Mouse (Mus musculus) heart, postnatal 0 days (tissue): ENCODE measurements around the gene Kif9. TPM values are rescaled to one million over a fixed set of nuclear protein-coding genes. Genes with fewer than 3 reads are reported as not detected.

ENCODE experiments used
- ATAC-seq: fragments of 200-750 bp; cut with Nextera tagmentation; 2 replicates; pipeline ENCODE4 v1.8.0; 2017; ENCODE audit warnings: low read depth, moderate number of reproducible peaks, moderate library complexity; ENCODE audit not compliant: insufficient read depth
- DNase-seq: peaks from one replicate; pipeline ENCODE4 v3.0.0-alpha.2; 2016; ENCODE audit warnings: low spot score
- H3K27ac ChIP-seq: fragments of 300-500 bp; sonication (generic); 2 replicates; pipeline ENCODE4 v1.5.1; 2014; ENCODE audit warnings: low read depth, mild to moderate bottlenecking
- H3K27me3 ChIP-seq: fragments of 300-500 bp; sonication (generic); 2 replicates; pipeline ENCODE4 v1.6.1; 2014; ENCODE audit warnings: low read length, mixed read lengths; ENCODE audit not compliant: control insufficient read depth, insufficient read depth
- H3K36me3 ChIP-seq: fragments of 300-500 bp; sonication (generic); replicated peaks from 2 replicates; pipeline ENCODE4 v1.6.1; 2014; ENCODE audit warnings: low read length, mixed read lengths; ENCODE audit not compliant: control insufficient read depth, insufficient read depth
- H3K4me1 ChIP-seq: fragments of 300-500 bp; sonication (generic); 2 replicates; pipeline ENCODE4 v1.6.1; 2014; ENCODE audit warnings: antibody characterized with exemption; ENCODE audit not compliant: control insufficient read depth, insufficient read depth
- H3K4me2 ChIP-seq: fragments of 300-500 bp; sonication (generic); 2 replicates; pipeline ENCODE4 v1.6.1; 2014; ENCODE audit warnings: low read depth, mild to moderate bottlenecking, low read length, moderate library complexity
- H3K4me3 ChIP-seq: fragments of 300-500 bp; sonication (generic); 2 replicates; pipeline ENCODE4 v1.5.1; 2014; ENCODE audit warnings: low read depth, low read length
- H3K9ac ChIP-seq: fragments of 300-500 bp; sonication (generic); replicated peaks from 2 replicates; pipeline ENCODE4 v1.6.1; 2014; ENCODE audit warnings: low read depth, low read length, mixed read lengths
- H3K9me3 ChIP-seq: fragments of 300-500 bp; sonication (generic); replicated peaks from 2 replicates; pipeline ENCODE4 v1.6.1; 2016; ENCODE audit warnings: low read length; ENCODE audit not compliant: control insufficient read depth
- CTCF ChIP-seq: IDR thresholded peaks from 2 replicates; pipeline ENCODE4 v1.5.1; 2016; ENCODE audit warnings: antibody characterized with exemption, control low read depth, low read depth
- EP300 ChIP-seq: IDR thresholded peaks from 2 replicates; pipeline ENCODE4 v1.6.1; 2016; ENCODE audit warnings: antibody characterized with exemption, low read depth
- polyA plus RNA-seq: library from polyadenylated mRNA; unstranded; fragments of >200 nt; fragmentation: Nextera tagmentation; extraction: Ambion mirVana; gene quantifications from 2 replicates; pipeline ENCODE4 v1.2.1, GENCODE M21; 2015
- total RNA-seq: library from RNA; depleted of rRNA; stranded (reverse); fragments of >200 nt; gene quantifications from 2 replicates; pipeline ENCODE4 v1.2.3, GENCODE M21; 2014; ENCODE audit warnings: low replicate concordance; rRNA removed

The Kif9 gene
- total and polyA plus RNA-seq, 2 experiments from 2014 or later: 0.29 TPM; not detected in 1

GRCm38 (mm10) chr9:110568309-110568708 lies 91.6 kb downstream of the Kif9 start:
- DNase-seq (no peak), ATAC-seq (no peak)
- Histone ChIP-seq H3K9ac (no peak overlapping the region), H3K9me3 (no peaks in the 10 kb centered on the region), H3K27me3 (no peaks in the 10 kb centered on the region), H3K27ac (no peak overlapping the region), H3K4me3 (no peak overlapping the region), H3K4me1 (no peaks in the 10 kb centered on the region), H3K4me2 (no peak overlapping the region), H3K36me3 (peaks cover 84% of the 10 kb centered on the region)
- TF ChIP-seq EP300 (no peak), CTCF (0 out of 2 replicates have a peak, but pooled peaks have one; percentile 10)

Other genes starting within 250 kb of the Kif9 start
- 0.19 and 1.1 TPM in 2 replicates for gene Cspg5, start 233.2 kb upstream of the Kif9 start, total RNA-seq
- gene Cspg5, start 233.2 kb upstream of the Kif9 start, polyA plus RNA-seq: 0.71 and 1.1 TPM in 2 replicates
- gene Elp6, start 171.8 kb upstream of the Kif9 start, total RNA-seq: 18.3 and 21.9 TPM in 2 replicates
- 6.8 and 7.0 TPM in 2 replicates for gene Elp6, start 171.8 kb upstream of the Kif9 start, polyA plus RNA-seq
- gene Scap, start 143.7 kb upstream of the Kif9 start, total RNA-seq: 34.0 and 63.5 TPM in 2 replicates
- gene Scap, start 143.7 kb upstream of the Kif9 start, polyA plus RNA-seq: 12.1 and 14.6 TPM in 2 replicates
- gene Ptpn23, start 68.7 kb upstream of the Kif9 start, total RNA-seq: 7.3 and 16.4 TPM in 2 replicates
- 6.7 TPM in 2 replicates for gene Ptpn23, start 68.7 kb upstream of the Kif9 start, polyA plus RNA-seq
- 1.8 and 2.6 TPM in 2 replicates for gene Ngp, start 57.2 kb upstream of the Kif9 start, total RNA-seq
- 1.8 and 2.4 TPM in 2 replicates for gene Ngp, start 57.2 kb upstream of the Kif9 start, polyA plus RNA-seq
- 4.9 and 6.6 TPM in 2 replicates for gene Klhl18, start 264 bp upstream of the Kif9 start, total RNA-seq
- 4.2 and 4.3 TPM in 2 replicates for gene Klhl18, start 264 bp upstream of the Kif9 start, polyA plus RNA-seq
- 27.5 and 33.2 TPM in 2 replicates for gene Setd2, start 55.6 kb downstream of the Kif9 start, total RNA-seq
- gene Setd2, start 55.6 kb downstream of the Kif9 start, polyA plus RNA-seq: 12.7 and 13.0 TPM in 2 replicates
- 7.9 and 22.8 TPM in 2 replicates for gene Nradd, start 147.5 kb downstream of the Kif9 start, total RNA-seq
- 10.4 and 11.5 TPM in 2 replicates for gene Nradd, start 147.5 kb downstream of the Kif9 start, polyA plus RNA-seq
- gene Nbeal2, start 177.2 kb downstream of the Kif9 start, total RNA-seq: 11.5 and 12.9 TPM in 2 replicates
- 1.2 and 1.6 TPM in 2 replicates for gene Nbeal2, start 177.2 kb downstream of the Kif9 start, polyA plus RNA-seq
- gene Ccdc12, start 179.5 kb downstream of the Kif9 start, total RNA-seq: 52.9 and 95.9 TPM in 2 replicates
- 134 and 143 TPM in 2 replicates for gene Ccdc12, start 179.5 kb downstream of the Kif9 start, polyA plus RNA-seq